Mouse (Mus musculus) right cerebral cortex, postnatal 14 days (tissue): Measurements from ENCODE around the gene Gm13283.
A peak's percentile ranks its signal among the peaks of the same experiment; 100 is the strongest.
"Not testable (repeated sequence)": the region's sequence is repeated elsewhere in the genome, so short reads cannot be mapped to it uniquely, and the experiment has no call there.

Source experiments
- DNase-seq: peaks from one replicate; pipeline ENCODE4 v3.0.0; 2022

The Gm13283 gene

DNA sequence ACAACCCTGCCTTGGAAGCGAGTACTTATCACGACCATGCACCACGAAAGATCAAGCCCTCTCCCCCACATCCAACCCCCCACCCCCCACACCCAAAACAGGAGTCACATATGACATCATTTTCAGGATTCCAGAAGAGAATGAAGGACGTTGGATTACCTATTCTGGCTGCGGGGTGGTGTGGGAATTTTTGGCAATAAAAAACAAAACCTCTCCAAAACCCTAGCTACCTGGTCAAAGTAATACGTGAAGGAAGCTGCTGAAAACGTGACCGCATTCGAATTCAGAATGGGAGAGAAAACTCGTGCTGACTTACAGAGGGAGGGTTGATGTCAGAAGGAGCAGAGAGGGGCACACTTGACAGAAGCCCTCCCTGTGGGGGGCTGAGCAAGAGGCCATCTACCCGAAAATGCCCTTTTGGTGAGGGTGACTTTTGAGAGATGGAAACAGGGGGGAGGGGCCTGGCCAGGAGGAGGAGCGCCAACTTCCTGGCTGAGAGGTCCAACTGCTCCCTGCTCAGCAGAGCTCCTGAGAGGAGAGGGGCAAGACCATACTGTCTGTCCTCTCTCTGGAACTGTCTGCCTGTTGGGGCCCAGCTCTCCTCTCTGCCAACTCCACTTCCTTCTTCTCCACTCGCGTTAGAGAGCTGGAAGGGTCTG is at the start of gene Gm13283:
Gene Gm13283 (plus strand): TSS at position 510 of the 659 bp plus-strand sequence.
- DNase-seq = not testable (repeated sequence)

DNA sequence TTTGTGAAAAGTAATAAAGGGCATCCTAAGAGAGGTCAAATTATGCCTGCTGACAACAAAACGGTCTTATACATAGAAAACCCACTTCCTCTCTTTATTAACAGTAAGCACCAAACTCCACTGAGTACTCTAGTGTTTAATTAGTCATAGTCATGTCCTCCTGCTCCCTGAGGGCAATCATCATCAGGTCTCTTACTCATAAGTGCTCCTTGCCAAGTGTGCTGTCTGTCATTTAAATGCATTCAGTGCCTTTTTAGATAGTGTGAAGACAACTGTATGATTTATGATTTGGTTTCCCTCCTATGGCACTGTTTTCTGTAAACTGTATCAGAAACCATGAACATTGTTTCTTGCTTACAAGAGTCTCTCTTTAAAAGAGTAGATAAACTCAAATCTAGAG is 45.6 kb upstream of the Gm13283 start:
- DNase-seq = no peak

DNA sequence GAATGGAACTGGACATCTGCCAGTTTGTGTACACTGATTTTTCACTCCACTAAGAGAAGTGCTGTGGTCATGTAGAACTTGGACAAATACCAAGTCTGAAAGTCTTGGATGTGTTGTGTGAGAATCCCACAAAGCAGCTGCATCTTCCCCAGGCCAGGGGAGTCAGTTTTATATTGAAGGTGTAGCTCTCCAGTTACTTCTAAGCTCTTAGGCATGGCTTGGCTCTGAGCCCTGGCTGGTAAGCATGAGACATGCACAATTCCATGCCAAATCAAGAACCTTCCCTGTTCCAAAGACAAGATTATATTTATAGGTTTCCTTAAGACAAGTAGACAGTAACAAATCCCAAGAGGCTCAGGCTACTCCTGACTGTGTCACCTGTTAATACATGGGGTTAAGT is 44.9 kb upstream of the Gm13283 start:
- peak; percentile 10 for DNase-seq

DNA sequence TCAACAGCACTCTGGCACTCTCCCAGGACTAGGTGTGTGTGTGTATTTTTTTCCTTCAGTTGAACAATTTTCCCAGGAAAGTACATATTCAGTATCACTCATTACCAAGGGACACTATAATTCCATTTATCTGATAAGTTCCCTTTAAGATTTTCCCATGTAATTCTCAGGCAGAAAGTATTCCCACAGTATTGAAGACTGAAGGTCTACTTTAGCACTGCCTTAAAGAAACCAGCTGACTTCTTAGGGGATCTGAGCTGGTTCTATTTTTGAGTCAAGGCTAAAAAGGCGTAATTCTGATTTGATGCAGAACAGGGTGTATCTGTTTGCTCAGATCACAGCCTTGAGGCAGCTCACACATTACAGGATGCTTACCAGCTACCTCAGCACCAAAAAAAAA is 41.2 kb upstream of the Gm13283 start:
- no peak for DNase-seq

DNA sequence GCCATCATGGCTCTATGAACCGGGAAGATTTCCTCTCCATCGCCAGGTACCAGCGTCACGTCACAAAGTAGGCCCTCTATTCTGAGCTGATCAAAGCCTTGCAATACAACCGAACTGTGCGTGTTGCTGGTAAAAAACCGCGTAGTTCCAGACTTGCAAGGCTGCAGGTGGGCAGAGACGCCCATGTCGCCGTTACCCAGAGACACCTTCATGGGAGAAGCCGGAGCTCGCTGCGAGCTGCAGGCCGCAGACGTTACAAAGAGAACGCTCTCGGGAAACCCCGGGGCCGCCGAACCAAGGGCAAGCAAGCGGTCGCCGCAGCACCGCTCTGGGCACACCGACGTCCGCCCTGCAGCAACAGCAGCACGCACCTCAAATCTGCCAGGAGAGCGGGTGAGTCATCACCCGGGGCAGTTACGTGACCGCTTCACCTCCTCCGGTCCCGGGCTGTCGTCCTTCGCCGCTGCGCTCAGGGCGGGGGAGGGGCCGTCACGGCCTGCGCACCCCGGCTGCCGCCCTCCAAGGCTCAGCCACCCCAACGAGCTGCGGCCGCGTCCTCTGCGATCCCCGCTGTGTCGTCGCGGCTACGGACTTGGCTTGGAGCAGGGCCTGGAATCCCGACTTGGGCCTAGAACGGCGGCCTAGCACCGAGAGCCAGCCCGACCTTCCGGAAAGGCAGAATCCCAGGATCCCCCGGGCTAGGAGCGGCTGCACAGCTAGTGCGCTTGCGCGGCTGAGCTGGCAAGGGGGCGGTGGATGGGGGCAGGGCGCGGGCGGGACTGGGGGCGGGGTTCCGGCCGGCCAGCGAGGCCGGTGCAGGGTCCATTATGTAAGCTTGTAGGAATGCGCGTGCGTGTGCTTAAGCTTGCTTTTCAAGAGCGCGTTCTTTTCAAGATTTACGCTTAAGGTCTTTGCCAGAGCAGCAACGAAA is 37.9 kb upstream of the Gm13283 start, which contains the start of the genes Gm26566 and Klhl9:
Gene Gm26566 (plus strand): TSS at position 15 of the 931 bp plus-strand sequence.
Gene Klhl9 (minus strand): TSS at position 675 of the 931 bp plus-strand sequence.
- peak; percentile 92 for DNase-seq

DNA sequence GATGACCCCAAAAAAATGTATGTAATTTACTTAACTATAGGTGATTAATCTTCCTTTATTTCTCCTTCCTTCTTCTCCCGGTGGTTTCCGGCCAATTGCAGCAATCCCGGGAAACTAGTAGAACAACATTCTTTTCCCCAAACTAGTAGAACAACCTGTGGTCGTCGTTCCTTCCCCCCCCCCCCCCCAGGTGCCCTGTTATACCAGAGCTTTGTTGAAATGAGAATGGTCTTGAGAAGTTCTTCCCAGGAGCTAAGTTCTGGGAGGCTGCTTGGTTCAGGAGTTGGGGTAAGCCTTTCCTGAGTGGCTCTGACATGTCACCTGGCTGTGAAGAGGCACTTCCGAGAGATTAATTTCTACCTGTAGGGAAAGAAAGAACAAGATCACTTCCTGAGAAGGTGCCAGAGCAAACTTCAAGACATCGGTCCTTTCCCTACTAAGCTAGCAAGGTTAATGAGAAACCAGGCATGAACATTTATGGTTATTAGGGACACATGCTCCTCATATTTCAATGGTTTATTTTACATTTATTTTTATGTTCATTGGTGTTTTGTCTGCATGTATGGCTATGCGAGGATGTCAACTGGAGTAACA is 36.3 kb upstream of the Gm13283 start:
- DNase-seq = no peak

DNA sequence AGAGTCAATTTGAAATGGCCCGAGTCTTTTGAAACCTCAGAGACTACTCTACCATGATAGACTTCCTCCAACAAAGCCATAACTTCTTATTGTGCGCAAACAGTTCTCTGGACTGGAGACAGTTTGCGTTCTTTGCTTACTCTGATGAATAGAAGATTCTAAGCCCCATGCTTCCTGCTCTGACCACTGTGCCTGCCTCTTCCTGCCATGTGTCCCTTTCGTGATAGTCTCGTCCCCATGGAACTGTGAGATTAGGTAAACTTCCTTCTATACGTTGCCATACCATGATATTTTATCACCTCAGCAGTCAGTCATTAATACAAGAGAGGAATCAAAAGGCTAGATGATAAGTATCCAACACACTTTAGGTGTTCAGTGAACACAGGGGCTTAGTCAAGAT is 33.2 kb upstream of the Gm13283 start:
- DNase-seq = no peak

DNA sequence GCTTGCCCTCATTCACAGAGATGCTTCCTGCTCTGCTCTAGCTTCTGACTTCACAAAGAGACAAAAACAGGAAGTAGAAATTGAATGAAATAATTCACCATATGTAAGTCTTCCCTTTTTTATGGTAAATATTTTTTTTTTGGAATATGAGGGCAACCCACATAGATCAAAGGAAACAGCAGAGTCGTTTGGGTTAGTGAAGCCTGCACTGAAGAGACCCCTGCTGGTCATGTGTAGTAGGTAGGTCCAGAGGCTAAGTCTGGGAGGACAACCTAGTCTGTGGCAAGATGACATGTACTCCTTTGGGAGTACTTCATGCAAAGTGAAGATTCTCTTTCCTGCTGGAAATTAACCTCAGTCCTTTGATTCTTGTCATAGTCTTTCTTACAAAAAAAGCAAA is 32.6 kb upstream of the Gm13283 start:
- DNase-seq = no peak

DNA sequence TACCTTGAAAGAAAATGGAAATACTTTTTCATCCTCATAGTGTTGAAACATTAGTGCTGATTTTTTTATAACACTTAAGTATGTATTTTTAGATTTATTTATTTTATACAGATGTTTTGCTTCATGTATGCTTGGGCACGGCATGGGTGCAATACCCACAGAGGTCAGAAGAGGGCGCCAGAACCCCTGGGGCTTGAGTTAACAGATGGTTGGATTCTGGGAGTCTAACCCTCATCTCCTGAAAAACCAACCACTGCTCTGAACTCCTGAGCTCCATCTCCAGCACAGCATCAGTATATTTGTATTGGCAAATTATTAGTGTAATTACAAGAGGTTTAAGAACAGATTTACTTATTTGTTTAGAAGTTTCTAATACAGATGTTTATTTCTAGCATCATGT is 21.4 kb upstream of the Gm13283 start:
- DNase-seq = peak; percentile 58

DNA sequence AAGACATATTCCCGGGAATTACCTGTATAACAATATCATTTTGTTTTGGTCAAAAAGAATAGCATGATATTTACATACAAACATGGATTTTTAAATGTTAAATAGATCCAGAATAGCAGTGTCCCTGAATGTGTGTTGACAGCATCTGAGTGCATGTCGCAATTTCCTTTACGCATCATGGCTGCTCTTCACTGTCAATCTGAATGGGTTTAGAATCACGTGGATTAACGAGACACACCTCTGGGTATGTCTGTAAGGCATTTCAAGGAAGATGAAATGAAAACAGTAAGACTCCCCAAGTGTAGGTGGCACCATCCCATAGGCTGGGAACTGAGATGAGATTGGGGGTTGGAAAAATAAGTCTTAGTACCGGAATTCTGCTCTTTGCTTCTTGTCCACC is 20.9 kb upstream of the Gm13283 start:
- no peak for DNase-seq

DNA sequence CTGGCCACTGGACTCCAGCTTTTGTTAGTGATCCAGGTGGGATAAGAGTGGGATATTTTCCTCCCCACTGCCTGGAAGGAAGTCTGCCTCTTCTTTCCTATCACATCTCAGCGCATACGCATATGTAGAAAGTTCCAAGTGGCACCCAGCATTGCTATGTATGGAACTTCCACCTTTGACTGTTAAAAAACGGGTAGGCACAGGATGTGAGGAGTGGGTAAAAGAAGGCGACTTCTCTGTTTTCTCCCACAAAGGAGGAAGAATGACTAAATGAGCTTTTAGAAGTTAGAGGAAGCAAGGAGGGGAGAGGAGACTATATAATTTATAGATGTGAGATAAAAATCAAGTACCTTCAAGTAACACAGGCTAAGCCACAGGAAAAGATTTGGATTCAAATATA is 18.5 kb upstream of the Gm13283 start:
- no peak for DNase-seq

DNA sequence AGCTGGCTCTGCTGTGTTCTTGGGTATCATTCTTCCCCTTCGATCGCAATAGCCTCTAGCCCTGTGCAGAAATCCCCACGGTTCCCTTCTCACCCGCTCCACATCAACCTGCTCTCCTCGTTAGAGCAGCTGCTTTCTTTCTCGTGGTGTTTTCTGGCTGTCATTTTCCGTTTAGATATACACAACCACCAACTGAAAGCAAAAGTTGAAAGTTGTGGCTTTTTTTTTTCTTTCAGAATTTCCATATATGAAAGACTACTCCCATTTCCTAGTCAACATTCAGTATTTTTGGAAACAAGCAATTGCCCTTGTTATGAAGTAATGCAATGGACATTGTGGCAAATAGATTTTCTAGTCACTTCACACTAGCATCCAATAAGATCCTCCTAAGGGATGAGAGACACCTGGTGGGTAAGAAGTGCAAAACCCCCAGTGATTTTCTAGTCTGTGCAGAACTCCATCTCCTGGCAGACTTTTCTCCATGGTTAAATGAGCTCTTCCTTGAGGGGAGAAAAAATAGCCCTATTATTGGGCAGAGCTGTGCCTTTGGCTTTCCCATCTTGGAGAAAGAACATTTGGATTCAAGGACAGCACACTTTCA is 17.0 kb upstream of the Gm13283 start:
- no peak for DNase-seq

DNA sequence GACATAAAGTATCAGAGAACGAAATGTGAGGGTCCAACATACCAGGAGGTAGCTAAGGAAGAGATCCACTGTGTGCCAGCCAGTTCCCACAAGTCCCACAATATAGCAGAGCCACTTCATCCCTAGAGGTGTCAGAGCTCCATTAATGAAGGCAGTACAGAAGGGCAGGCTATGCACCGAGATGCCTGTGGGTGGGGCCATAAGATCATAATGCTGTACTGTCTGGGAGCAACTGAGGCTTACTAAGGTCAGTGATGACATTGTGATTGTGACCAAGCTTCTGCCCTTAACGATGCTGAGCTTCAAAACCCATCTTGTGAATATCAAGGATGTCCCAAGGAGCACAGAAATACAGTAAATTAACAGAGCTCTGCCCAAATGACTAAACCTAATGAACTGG is 15.7 kb upstream of the Gm13283 start:
- no peak for DNase-seq

DNA sequence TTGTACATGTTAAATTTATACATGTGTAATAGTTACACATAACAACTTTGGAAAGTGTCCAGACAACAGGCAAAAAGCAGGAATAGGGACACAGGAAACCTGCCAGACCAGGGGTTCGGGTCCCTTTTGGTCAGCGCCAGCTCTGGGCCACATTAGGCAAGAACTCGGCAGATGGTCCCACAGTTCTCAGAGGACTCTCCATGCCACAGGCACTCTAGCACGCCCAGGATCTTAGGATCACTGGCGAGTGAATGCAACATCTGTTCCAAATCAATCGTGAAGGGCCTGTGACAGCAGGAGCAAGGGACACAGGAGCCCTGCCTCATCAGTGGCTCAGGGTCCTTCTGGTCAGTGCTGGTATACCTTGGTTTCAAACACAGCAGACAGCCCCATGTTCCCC is 10.0 kb upstream of the Gm13283 start:
- DNase-seq = no peak

DNA sequence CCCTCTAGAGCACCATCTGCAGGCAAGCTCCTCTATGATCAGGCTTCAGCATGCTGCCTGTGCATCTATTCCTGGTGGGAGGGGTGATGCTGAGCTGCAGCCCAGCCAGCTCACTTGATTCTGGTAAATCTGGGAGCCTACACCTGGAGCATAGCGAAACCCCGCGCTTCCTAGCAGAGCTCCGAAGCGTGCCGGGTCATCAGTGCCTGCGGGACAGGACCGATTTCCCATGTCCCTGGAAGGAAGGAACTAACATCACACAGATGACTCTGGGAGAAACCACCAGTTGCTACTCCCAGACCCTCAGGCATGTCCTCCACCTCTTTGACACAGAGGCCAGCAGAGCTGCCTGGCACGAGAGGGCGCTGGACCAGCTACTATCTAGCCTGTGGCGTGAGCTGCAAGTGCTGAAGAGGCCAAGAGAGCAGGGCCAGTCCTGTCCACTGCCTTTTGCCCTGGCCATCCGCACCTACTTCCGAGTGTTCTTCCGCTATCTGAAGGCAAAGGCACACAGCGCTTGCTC is 5.0 kb upstream of the Gm13283 start, which contains the start of gene Gm13271:
Gene Gm13271 (plus strand): TSS at position 51 of the 523 bp plus-strand sequence.
- peak; percentile 36 for DNase-seq

DNA sequence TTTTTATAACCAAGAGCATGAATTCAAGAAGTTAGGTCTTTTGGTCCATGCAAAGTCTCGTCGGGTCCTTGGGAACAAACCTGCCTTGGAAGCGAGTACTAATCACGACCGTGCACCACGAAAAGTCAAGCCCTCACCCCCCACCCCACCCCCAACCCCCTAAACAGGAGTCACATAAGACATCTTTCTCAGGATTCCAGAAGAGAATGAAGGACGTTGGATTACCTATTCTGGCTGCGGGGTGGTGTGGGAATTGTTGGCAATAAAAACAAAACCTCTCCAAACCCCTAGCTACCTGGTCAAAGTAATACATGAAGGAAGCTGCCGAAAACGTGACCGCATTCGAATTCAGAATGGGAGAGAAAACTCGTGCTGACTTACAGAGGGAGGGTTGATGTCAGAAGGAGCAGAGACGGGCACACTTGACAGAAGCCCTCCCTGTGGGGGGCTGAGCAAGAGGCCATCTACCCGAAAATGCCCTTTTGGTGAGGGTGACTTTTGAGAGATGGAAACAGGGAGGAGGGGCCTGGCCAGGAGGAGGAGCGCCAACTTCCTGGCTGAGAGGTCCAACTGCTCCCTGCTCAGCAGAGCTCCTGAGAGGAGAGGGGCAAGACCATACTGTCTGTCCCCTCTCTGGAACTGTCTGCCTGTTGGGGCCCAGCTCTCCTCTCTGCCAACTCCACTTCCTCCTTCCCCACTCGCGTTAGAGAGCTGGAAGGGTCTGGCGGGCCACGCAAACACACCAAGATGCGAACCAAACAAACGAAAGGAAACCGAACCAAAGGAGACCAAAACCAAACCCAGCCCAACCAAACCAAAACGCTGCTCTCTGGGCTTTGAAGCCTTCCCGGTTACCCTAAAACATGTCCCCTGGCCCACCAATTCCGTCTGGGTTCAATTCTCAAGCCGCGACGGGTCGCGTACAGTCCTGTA is 3.1 kb upstream of the Gm13283 start:
- not testable (repeated sequence) for DNase-seq

DNA sequence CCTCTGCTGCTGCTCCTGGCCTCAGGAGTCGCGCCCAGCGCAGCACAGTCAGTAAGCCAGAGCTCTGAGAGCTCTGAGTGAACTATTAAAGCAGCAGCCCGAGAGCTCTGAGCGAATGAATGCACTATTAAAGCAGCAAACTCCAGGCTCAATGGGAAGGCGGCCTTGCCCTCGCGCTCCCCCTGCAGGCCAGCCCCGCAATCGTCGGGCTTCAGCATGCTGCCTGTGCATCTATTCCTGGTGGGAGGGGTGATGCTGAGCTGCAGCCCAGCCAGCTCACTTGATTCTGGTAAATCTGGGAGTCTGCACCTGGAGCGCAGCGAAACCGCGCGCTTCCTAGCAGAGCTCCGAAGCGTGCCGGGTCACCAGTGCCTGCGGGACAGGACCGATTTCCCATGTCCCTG is 2.3 kb upstream of the Gm13283 start:
- DNase-seq = peak; percentile 75

DNA sequence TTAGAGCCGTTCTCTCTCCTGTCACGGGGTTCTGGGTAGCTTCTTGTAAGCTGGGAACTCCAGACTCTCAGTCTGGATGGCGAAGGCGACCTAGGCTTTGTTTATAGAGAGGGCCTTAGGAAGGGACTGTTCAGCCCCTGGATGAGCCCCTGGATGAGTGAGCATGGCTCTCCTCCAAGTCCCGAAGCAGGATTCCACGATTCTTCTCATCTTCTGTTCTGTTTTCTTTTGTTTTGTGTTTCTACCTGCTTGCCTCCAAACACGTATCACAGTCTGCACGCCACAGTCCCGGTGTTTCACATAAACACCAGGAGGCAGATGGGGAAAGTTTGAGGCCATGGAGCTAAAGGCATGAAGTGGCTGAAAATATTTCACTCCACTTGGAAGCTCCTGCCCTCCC is 1.2 kb upstream of the Gm13283 start:
- not testable (repeated sequence) for DNase-seq

DNA sequence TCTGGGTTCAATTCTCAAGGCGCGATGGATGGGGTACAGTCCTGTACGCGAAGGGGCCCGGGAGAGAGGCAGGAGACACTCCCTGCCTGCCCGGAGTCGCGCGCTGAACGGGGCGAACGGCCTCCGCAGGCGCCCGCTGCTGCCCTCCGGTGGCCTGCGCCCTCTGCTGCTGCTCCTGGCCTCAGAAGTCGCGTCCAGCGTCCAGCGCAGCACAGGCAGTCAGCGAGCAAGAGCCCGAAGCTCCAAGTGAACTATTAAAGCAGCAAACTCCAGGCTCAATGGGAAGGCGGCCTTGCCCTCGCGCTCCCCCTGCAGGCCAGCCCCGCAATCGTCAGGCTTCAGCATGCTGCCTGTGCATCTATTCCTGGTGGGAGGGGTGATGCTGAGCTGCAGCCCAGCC is 512 bp downstream of the Gm13283 start:
- DNase-seq = peak; percentile 33

DNA sequence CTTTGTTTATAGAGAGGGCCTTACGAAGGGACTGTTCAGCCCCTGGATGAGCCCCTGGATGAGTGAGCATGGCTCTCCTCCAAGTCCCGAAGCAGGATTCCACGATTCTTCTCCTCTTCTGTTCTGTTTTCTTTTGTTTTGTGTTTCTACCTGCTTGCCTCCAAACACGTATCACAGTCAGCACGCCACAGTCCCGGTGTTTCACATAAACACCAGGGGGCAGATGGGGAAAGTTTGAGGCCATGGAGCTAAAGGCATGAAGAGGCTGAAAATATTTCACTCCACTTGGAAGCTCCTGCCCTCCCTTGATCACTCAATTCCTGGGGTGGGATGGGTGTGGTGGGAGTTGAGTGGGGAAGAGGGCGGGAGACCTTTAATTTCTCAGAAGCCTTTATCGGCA is 1.9 kb downstream of the Gm13283 start:
- DNase-seq = peak; percentile 51

DNA sequence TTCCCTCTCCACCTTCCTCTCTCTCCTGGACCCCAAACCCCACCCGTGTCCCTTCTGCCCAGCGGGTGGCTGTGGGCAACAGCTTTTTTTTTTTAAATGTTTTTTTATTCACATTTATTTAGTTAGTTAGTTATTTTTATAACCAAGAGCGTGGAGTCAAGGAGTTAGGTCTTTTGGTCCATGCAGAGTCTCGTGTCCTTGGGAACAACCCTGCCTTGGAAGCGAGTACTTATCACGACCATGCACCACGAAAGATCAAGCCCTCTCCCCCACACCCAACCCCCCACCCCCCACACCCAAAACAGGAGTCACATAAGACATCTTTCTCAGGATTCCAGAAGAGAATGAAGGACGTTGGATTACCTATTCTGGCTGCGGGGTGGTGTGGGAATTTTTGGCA is 2.4 kb downstream of the Gm13283 start:
- DNase-seq = not testable (repeated sequence)
